Mouse (Mus musculus): ENCODE measurements around the gene Myo5c.

DNA sequence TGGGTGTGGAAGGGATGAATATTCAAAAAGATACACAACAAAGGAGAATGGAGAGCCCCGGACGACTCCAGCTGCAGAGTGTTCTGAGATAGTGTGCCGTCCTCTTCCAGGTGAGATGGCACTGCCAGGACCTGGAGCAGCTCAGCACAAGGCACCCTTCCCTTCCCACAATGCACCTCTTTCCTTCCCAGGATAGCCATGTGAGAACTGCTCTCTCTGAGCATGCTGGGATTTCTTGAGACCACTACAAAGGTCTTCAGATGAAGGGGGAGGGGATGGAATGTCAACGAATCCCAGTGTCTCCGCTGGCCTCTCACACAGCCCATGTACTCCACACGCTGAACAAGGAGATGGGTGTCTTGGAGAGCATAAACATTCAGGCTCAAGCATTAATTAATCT, 55.8 kb downstream of the Myo5c start:
- TF ChIP-seq CTCF (IDR thresholded peaks at IDR 0.05) (no peak), POLR2A (IDR thresholded peaks at IDR 0.05; ENCODE audit: insufficient read depth, low read depth, low read length) (no peak), EP300 (IDR thresholded peaks at IDR 0.05; ENCODE audit: insufficient read depth, low read depth, low read length) (no peak)

Data from heart, adult 2 months (tissue).